Mouse (Mus musculus): ENCODE data around the gene Pcp4l1. TPM values are rescaled to one million over a fixed set of nuclear protein-coding genes. Genes with fewer than 3 reads are reported as not detected.

The Pcp4l1 gene
- polyA plus RNA-seq, 1 experiment from 2014 or later, result 48.4 TPM

GRCm38 (mm10) chr1:171231844-171232243 is 35.8 kb upstream of the Pcp4l1 start:
- Histone ChIP-seq H3K36me3 (peaks cover 29% of the 10 kb centered on the region), H3K9me3 (no peaks in the 10 kb centered on the region), H3K4me3 (no peak overlapping the region), H3K4me1 (replicated peaks) (no peaks in the 10 kb centered on the region), H3K27me3 (no peaks in the 10 kb centered on the region), H3K4me2 (no peak overlapping the region), H3K9ac (no peak overlapping the region), H3K27ac (replicated peaks) (no peak overlapping the region)
- 77% methylated on average over 4 of the region's 4 CpGs for WGBS
- no peak for ATAC-seq (ENCODE audit: low FRiP score, low read depth)

GRCm38 (mm10) chr1:171230215-171230614 is 34.1 kb upstream of the Pcp4l1 start:
- Histone ChIP-seq H3K27ac (replicated peaks) (no peak overlapping the region), H3K4me2 (no peak overlapping the region), H3K4me3 (no peak overlapping the region), H3K27me3 (no peaks in the 10 kb centered on the region), H3K9ac (no peak overlapping the region), H3K4me1 (replicated peaks) (no peaks in the 10 kb centered on the region), H3K9me3 (no peaks in the 10 kb centered on the region), H3K36me3 (peaks cover 15% of the 10 kb centered on the region)
- 65% methylated on average over 3 of the region's 3 CpGs for WGBS
- no peak for ATAC-seq (ENCODE audit: low FRiP score, low read depth)

GRCm38 (mm10) chr1:171229750-171230149 is 33.7 kb upstream of the Pcp4l1 start:
- peaks cover 10% of the 10 kb centered on the region for H3K36me3 ChIP-seq
- H3K9me3 ChIP-seq, result no peaks in the 10 kb centered on the region
- no peaks in the 10 kb centered on the region for H3K4me1 ChIP-seq (replicated peaks)
- H3K27me3 ChIP-seq, result no peaks in the 10 kb centered on the region
- 57% methylated on average over 6 of the region's 6 CpGs for WGBS
- no peak overlapping the region for H3K9ac ChIP-seq
- H3K27ac ChIP-seq (replicated peaks), result no peak overlapping the region
- H3K4me2 ChIP-seq, result no peak overlapping the region
- no peak overlapping the region for H3K4me3 ChIP-seq
- no peak for ATAC-seq (ENCODE audit: low FRiP score, low read depth)

- Histone ChIP-seq H3K9ac (no peak overlapping the region), H3K36me3 (no peaks in the 10 kb centered on the region), H3K27ac (replicated peaks) (no peak overlapping the region), H3K4me3 (no peak overlapping the region), H3K4me1 (replicated peaks) (peaks cover 4% of the 10 kb centered on the region; the same call in 1 of the 2 replicates), H3K9me3 (no peaks in the 10 kb centered on the region), H3K4me2 (no peak overlapping the region), H3K27me3 (no peaks in the 10 kb centered on the region)
- WGBS, result 93% methylated on average over 1 of the region's 1 CpGs
- no peak for ATAC-seq (ENCODE audit: low FRiP score, low read depth)
These were observed 31.8 kb upstream of the Pcp4l1 start for GRCm38 (mm10) chr1:171227879-171228278.

- Histone ChIP-seq H3K9me3 (no peaks in the 10 kb centered on the region), H3K4me1 (replicated peaks) (peaks cover 7% of the 10 kb centered on the region), H3K4me2 (no peak overlapping the region), H3K27me3 (no peaks in the 10 kb centered on the region), H3K27ac (replicated peaks) (no peak overlapping the region), H3K4me3 (no peak overlapping the region), H3K36me3 (no peaks in the 10 kb centered on the region), H3K9ac (no peak overlapping the region)
- WGBS, result 44% methylated on average over 4 of the region's 4 CpGs
- no peak for ATAC-seq (ENCODE audit: low FRiP score, low read depth)
These were observed 30.7 kb upstream of the Pcp4l1 start for GRCm38 (mm10) chr1:171226780-171227179.

- 82% methylated on average over 5 of the region's 5 CpGs for WGBS
- ATAC-seq (ENCODE audit: low FRiP score, low read depth), result no peak
- Histone ChIP-seq H3K9me3 (no peaks in the 10 kb centered on the region), H3K9ac (no peak within 1 kb of the TSS), H3K36me3 (peaks cover 2% of the 10 kb centered on the region), H3K27ac (replicated peaks) (no peak within 1 kb of the TSS), H3K4me1 (replicated peaks) (peaks cover 20% of the 10 kb centered on the region), H3K4me2 (no peak within 1 kb of the TSS), H3K4me3 (no peak within 1 kb of the TSS), H3K27me3 (no peaks in the 10 kb centered on the region)
These were observed 28.8 kb upstream of the Pcp4l1 start, which contains the start of gene Apoa2 for GRCm38 (mm10) chr1:171224857-171225256. Gene Apoa2, plus strand, starts transcription at chr1:171225054.

- Histone ChIP-seq H3K4me1 (replicated peaks) (peaks cover 20% of the 10 kb centered on the region), H3K4me2 (no peak overlapping the region), H3K36me3 (peaks cover 12% of the 10 kb centered on the region), H3K27me3 (no peaks in the 10 kb centered on the region), H3K9me3 (no peaks in the 10 kb centered on the region), H3K4me3 (no peak overlapping the region), H3K27ac (replicated peaks) (no peak overlapping the region), H3K9ac (no peak overlapping the region)
- 88% methylated on average over 2 of the region's 2 CpGs for WGBS
- no peak for ATAC-seq (ENCODE audit: low FRiP score, low read depth)
These were observed 27.7 kb upstream of the Pcp4l1 start for GRCm38 (mm10) chr1:171223796-171224195.

GRCm38 (mm10) chr1:171223168-171223567 is 27.1 kb upstream of the Pcp4l1 start:
- Histone ChIP-seq H3K4me1 (replicated peaks) (peaks cover 20% of the 10 kb centered on the region), H3K36me3 (peaks cover 15% of the 10 kb centered on the region), H3K9ac (no peak overlapping the region), H3K4me3 (peak overlapping the region; percentile 52), H3K27me3 (no peaks in the 10 kb centered on the region), H3K9me3 (no peaks in the 10 kb centered on the region), H3K27ac (replicated peaks) (peak overlapping the region; percentile 82), H3K4me2 (peak overlapping the region; percentile 78)
- WGBS, result 88% methylated on average over 6 of the region's 6 CpGs
- ATAC-seq (ENCODE audit: low FRiP score, low read depth), result no peak

- peaks cover 15% of the 10 kb centered on the region for H3K36me3 ChIP-seq
- H3K4me2 ChIP-seq, result peak within 1 kb of the TSS; percentile 78
- peak; percentile 98 for ATAC-seq (ENCODE audit: low FRiP score, low read depth)
- no peaks in the 10 kb centered on the region for H3K9me3 ChIP-seq
- H3K27me3 ChIP-seq, result no peaks in the 10 kb centered on the region
- WGBS, result 3% methylated on average over 28 of the region's 28 CpGs
- peak within 1 kb of the TSS; percentile 50 for H3K9ac ChIP-seq
- peak within 1 kb of the TSS; percentile 82 for H3K27ac ChIP-seq (replicated peaks)
- H3K4me3 ChIP-seq, result peak within 1 kb of the TSS; percentile 52
- peaks cover 20% of the 10 kb centered on the region for H3K4me1 ChIP-seq (replicated peaks)
These were observed 26.4 kb upstream of the Pcp4l1 start, which contains the start of gene Tomm40l for GRCm38 (mm10) chr1:171222238-171223155. Gene Tomm40l, minus strand, starts transcription at chr1:171222514.

- peak; percentile 1; the same call in 1 of the 2 replicates for ATAC-seq (ENCODE audit: low FRiP score, low read depth)
- 5% methylated on average over 22 of the region's 22 CpGs for WGBS
- peak overlapping the region; percentile 50 for H3K9ac ChIP-seq
These were observed 25.5 kb upstream of the Pcp4l1 start for GRCm38 (mm10) chr1:171221281-171222193.

GRCm38 (mm10) chr1:171220871-171221270 is 24.8 kb upstream of the Pcp4l1 start:
- Histone ChIP-seq H3K4me1 (replicated peaks) (peaks cover 20% of the 10 kb centered on the region), H3K4me3 (peak overlapping the region; percentile 52), H3K9me3 (no peaks in the 10 kb centered on the region), H3K36me3 (peaks cover 15% of the 10 kb centered on the region), H3K27me3 (no peaks in the 10 kb centered on the region), H3K4me2 (peak overlapping the region; percentile 78), H3K9ac (peak overlapping the region; percentile 50; the same call in 1 of the 2 replicates), H3K27ac (replicated peaks) (no peak overlapping the region)
- ATAC-seq (ENCODE audit: low FRiP score, low read depth), result peak; percentile 40; the same call in 1 of the 2 replicates
- WGBS, result 5% methylated on average over 10 of the region's 10 CpGs

More at GRCm38 (mm10) chr1:171221281-171222193, 25.5 kb upstream of the Pcp4l1 start:
- Histone ChIP-seq H3K4me3 (peak overlapping the region; percentile 52), H3K9me3 (no peaks in the 10 kb centered on the region), H3K27me3 (no peaks in the 10 kb centered on the region), H3K27ac (replicated peaks) (peak overlapping the region; percentile 65), H3K36me3 (peaks cover 15% of the 10 kb centered on the region), H3K4me2 (peak overlapping the region; percentile 78), H3K4me1 (replicated peaks) (peaks cover 20% of the 10 kb centered on the region)

Data from hindbrain, embryonic 15.5 days (tissue).